Mouse (Mus musculus) intestine, postnatal 0 days (tissue): ENCODE data around the gene Cdk14. TPM values are rescaled to one million over a fixed set of nuclear protein-coding genes. Genes with fewer than 3 reads are reported as not detected.
"Not testable (repeated sequence)": the region's sequence is repeated elsewhere in the genome, so short reads cannot be mapped to it uniquely, and the experiment has no call there.

Experiments used
- ATAC-seq: fragments of 200-750 bp; cut with Nextera tagmentation; 2 replicates; pipeline ENCODE4 v1.8.0; 2017; ENCODE audit warnings: mild to moderate bottlenecking, moderate TSS enrichment, moderate library complexity
- H3K27ac ChIP-seq: fragments of 300-500 bp; sonication (generic); 2 replicates; pipeline ENCODE4 v1.5.1; 2014; ENCODE audit warnings: mild to moderate bottlenecking, low read depth, low read length, moderate library complexity
- H3K27me3 ChIP-seq: fragments of 300-500 bp; sonication (generic); replicated peaks from 2 replicates; pipeline ENCODE4 v1.6.1; 2014; ENCODE audit warnings: low read length, mixed read lengths; ENCODE audit not compliant: control insufficient read depth, insufficient read depth
- H3K36me3 ChIP-seq: fragments of 300-500 bp; sonication (generic); 2 replicates; pipeline ENCODE4 v1.6.1; 2014; ENCODE audit warnings: mild to moderate bottlenecking, moderate library complexity; ENCODE audit not compliant: control insufficient read depth, insufficient read depth
- H3K4me1 ChIP-seq: fragments of 300-500 bp; sonication (generic); replicated peaks from 2 replicates; pipeline ENCODE4 v1.6.1; 2014; ENCODE audit warnings: antibody characterized with exemption, low read length, mixed read lengths; ENCODE audit not compliant: control insufficient read depth, insufficient read depth
- H3K4me2 ChIP-seq: fragments of 300-500 bp; sonication (generic); replicated peaks from 2 replicates; pipeline ENCODE4 v1.6.1; 2014; ENCODE audit warnings: low read depth, mild to moderate bottlenecking, moderate library complexity
- H3K4me3 ChIP-seq: fragments of 300-500 bp; sonication (generic); 2 replicates; pipeline ENCODE4 v1.5.1; 2014; ENCODE audit warnings: low read depth, low read length
- H3K9ac ChIP-seq: fragments of 300-500 bp; sonication (generic); 2 replicates; pipeline ENCODE4 v1.6.1; 2014; ENCODE audit warnings: mild to moderate bottlenecking, low read depth, low read length
- H3K9me3 ChIP-seq: fragments of 300-500 bp; sonication (generic); 2 replicates; pipeline ENCODE4 v1.6.1; 2016; ENCODE audit warnings: mixed run types; ENCODE audit not compliant: control insufficient read depth
- CTCF ChIP-seq: sonication (generic); IDR thresholded peaks from 2 replicates; pipeline ENCODE4 v1.5.1; 2016; ENCODE audit warnings: low read depth, mild to moderate bottlenecking, control low read depth, antibody characterized with exemption, moderate library complexity
- WGBS: fragments of 180-500 bp; shearing (Covaris S2); extraction: QIAGEN DNeasy Blood & Tissue Kit; methylation state at CpG from one replicate; pipeline ENCODE4 v1.1.7; 2014; 5-methylcytosine and 5-hydroxymethylcytosine counted together
- polyA plus RNA-seq: library from polyadenylated mRNA; unstranded; fragments of >200 nt; fragmentation: Nextera tagmentation; extraction: Ambion mirVana; gene quantifications from 2 replicates; pipeline ENCODE4 v1.2.1, GENCODE M21; 2015

Cdk14 gene
- polyA plus RNA-seq, 1 experiment from 2014 or later = 4.4 TPM

- 82% methylated on average over 4 of the region's 4 CpGs for WGBS
- H3K9me3 ChIP-seq = no peaks in the 10 kb centered on the region
- H3K36me3 ChIP-seq = no peaks in the 10 kb centered on the region
- no peak overlapping the region for H3K27ac ChIP-seq
- no peak overlapping the region for H3K4me3 ChIP-seq
- TF ChIP-seq CTCF = no peak
- H3K4me1 ChIP-seq = no peaks in the 10 kb centered on the region
- no peak overlapping the region for H3K4me2 ChIP-seq
- H3K27me3 ChIP-seq = no peaks in the 10 kb centered on the region
- ATAC-seq = no peak
- no peak overlapping the region for H3K9ac ChIP-seq
Measured at GRCm38 (mm10) chr5:4917274-4917673, 502.8 kb downstream of the Cdk14 start.

- Histone ChIP-seq H3K4me1 (no peaks in the 10 kb centered on the region), H3K9ac (no peak overlapping the region), H3K36me3 (no peaks in the 10 kb centered on the region), H3K27ac (no peak overlapping the region), H3K4me3 (no peak overlapping the region), H3K4me2 (no peak overlapping the region), H3K27me3 (no peaks in the 10 kb centered on the region), H3K9me3 (no peaks in the 10 kb centered on the region)
- no peak for TF ChIP-seq CTCF
- 79% methylated on average over 10 of the region's 10 CpGs for WGBS
- ATAC-seq = no peak
Measured at GRCm38 (mm10) chr5:4916390-4917273, 503.5 kb downstream of the Cdk14 start.

GRCm38 (mm10) chr5:4904911-4905310 lies 515.2 kb downstream of the Cdk14 start:
- not testable (repeated sequence) for H3K4me2 ChIP-seq, H3K27ac ChIP-seq, H3K36me3 ChIP-seq, ATAC-seq, H3K4me3 ChIP-seq, H3K9me3 ChIP-seq, H3K27me3 ChIP-seq, H3K4me1 ChIP-seq, H3K9ac ChIP-seq
- 93% methylated on average over 3 of the region's 3 CpGs for WGBS

- Histone ChIP-seq H3K4me2 (no peak overlapping the region), H3K9me3 (no peaks in the 10 kb centered on the region), H3K36me3 (no peaks in the 10 kb centered on the region), H3K27ac (no peak overlapping the region), H3K27me3 (no peaks in the 10 kb centered on the region), H3K9ac (no peak overlapping the region), H3K4me1 (0 out of 2 replicates have a peak, but pooled peaks cover 2% of the 10 kb centered on the region), H3K4me3 (no peak overlapping the region)
- WGBS = 85% methylated on average over 2 of the region's 2 CpGs
- TF ChIP-seq CTCF = no peak
- ATAC-seq = no peak
Measured at GRCm38 (mm10) chr5:4898241-4898640, 521.9 kb downstream of the Cdk14 start.

- no peak for ATAC-seq
- no peak overlapping the region for H3K4me2 ChIP-seq
- no peaks in the 10 kb centered on the region for H3K9me3 ChIP-seq
- no peak overlapping the region for H3K4me3 ChIP-seq
- H3K9ac ChIP-seq = no peak overlapping the region
- 77% methylated on average over 3 of the region's 3 CpGs for WGBS
- no peaks in the 10 kb centered on the region for H3K27me3 ChIP-seq
- 0 out of 2 replicates have a peak, but pooled peaks cover 2% of the 10 kb centered on the region for H3K4me1 ChIP-seq
- H3K36me3 ChIP-seq = no peaks in the 10 kb centered on the region
- no peak for TF ChIP-seq CTCF
- H3K27ac ChIP-seq = no peak overlapping the region
Measured at GRCm38 (mm10) chr5:4894988-4895387, 525.1 kb downstream of the Cdk14 start.

DNA sequence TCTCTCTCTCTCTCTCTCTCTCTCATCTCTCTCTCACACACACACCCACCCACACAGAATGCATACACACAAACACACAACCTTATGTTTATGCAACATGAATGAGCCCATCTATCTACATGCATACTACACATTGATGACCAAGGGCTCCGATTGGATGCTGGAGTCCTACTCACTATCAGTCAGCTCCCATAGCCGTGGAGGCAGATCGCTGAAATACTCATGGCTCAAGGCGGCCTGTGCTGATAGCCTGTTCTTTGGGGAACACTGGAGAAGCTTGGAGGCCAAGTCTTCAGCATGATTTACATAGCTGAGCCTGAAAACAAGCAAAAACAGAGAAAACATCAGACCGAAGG lies 526.3 kb downstream of the Cdk14 start:
- ATAC-seq = no peak
- H3K4me1 ChIP-seq = 0 out of 2 replicates have a peak, but pooled peaks cover 2% of the 10 kb centered on the region
- H3K27me3 ChIP-seq = no peaks in the 10 kb centered on the region
- H3K27ac ChIP-seq = no peak overlapping the region
- no peaks in the 10 kb centered on the region for H3K36me3 ChIP-seq
- no peaks in the 10 kb centered on the region for H3K9me3 ChIP-seq
- no peak overlapping the region for H3K4me3 ChIP-seq
- no peak overlapping the region for H3K4me2 ChIP-seq
- no peak overlapping the region for H3K9ac ChIP-seq
- TF ChIP-seq CTCF = no peak
- WGBS = 72% methylated on average over 5 of the region's 5 CpGs
